Mouse (Mus musculus) ES-E14 (cell line): ENCODE measurements around the gene Rp9. TPM values are rescaled to one million over a fixed set of nuclear protein-coding genes. Genes with fewer than 3 reads are reported as not detected.

Source experiments
- DNase-seq: peaks from one replicate; pipeline ENCODE4 v3.0.0-alpha.2; 2013; ENCODE audit warnings: low read depth, low spot score
- H3K27ac ChIP-seq: 2 replicates; pipeline ENCODE4 v1.5.1; 2012; ENCODE audit warnings: low read depth, mild to moderate bottlenecking, low read length, moderate library complexity, mixed read lengths; ENCODE audit not compliant: poor library complexity, insufficient read depth, severe bottlenecking
- H3K36me3 ChIP-seq: 2 replicates; pipeline ENCODE4 v1.6.1; 2012; ENCODE audit warnings: mild to moderate bottlenecking, low read length, moderate library complexity, mixed read lengths; ENCODE audit not compliant: control insufficient read depth, poor library complexity, insufficient read depth, severe bottlenecking
- H3K4me1 ChIP-seq, 2 experiments: fragments of 150-350 bp in 1 of 2; sonication (generic) in 1 of 2; 2 replicates each; pipeline ENCODE4 v1.6.1; 2012; ENCODE audit warnings: low read length in 2 of 2, mild to moderate bottlenecking in 1 of 2, mixed read lengths in 1 of 2; ENCODE audit not compliant: control insufficient read depth in 2 of 2, insufficient read depth in 2 of 2, poor library complexity in 1 of 2
- H3K4me3 ChIP-seq, 2 experiments: fragments of 150-350 bp in 1 of 2; sonication (generic) in 1 of 2; 2 replicates each; pipeline ENCODE4 v1.5.1; 2012; ENCODE audit warnings: low read length in 2 of 2, low read depth in 1 of 2, mild to moderate bottlenecking in 1 of 2, mixed read lengths in 1 of 2; ENCODE audit not compliant: insufficient read depth in 1 of 2, poor library complexity in 1 of 2, severe bottlenecking in 1 of 2
- H3K9ac ChIP-seq: 2 replicates; pipeline ENCODE4 v1.6.1; 2012; ENCODE audit warnings: low read depth, mild to moderate bottlenecking, low read length, mixed read lengths; ENCODE audit not compliant: poor library complexity, insufficient read depth, severe bottlenecking
- H3K9me3 ChIP-seq: fragments of 150-350 bp; sonication (generic); 2 replicates; pipeline ENCODE4 v1.6.1; 2012; ENCODE audit warnings: low read depth, mild to moderate bottlenecking, low read length; ENCODE audit not compliant: control insufficient read depth, insufficient read depth
- CHD2 ChIP-seq: IDR thresholded peaks from 2 replicates; pipeline ENCODE4 v1.6.1; 2014; ENCODE audit warnings: mild to moderate bottlenecking, low read depth, low read length, inconsistent platforms
- HCFC1 ChIP-seq: IDR thresholded peaks from 2 replicates; pipeline ENCODE4 v1.6.1; 2012; ENCODE audit warnings: low read length, inconsistent platforms, borderline replicate concordance; ENCODE audit not compliant: insufficient read depth
- MAFK ChIP-seq: IDR thresholded peaks from 2 replicates; pipeline ENCODE4 v1.6.1; 2014; ENCODE audit warnings: mild to moderate bottlenecking, low read depth, low read length, inconsistent platforms; ENCODE audit not compliant: insufficient read depth
- ZC3H11A ChIP-seq: IDR thresholded peaks from 2 replicates; pipeline ENCODE4 v1.6.1; 2012; ENCODE audit warnings: low read depth, mild to moderate bottlenecking, inconsistent platforms, low read length, borderline replicate concordance
- ZNF384 ChIP-seq: IDR thresholded peaks from 2 replicates; pipeline ENCODE4 v1.6.1; 2012; ENCODE audit warnings: low read depth, low read length, inconsistent platforms
- in situ Hi-C, 2 experiments: fragments of 600-800 bp; cut with MboI; formaldehyde crosslinking; loops; one replicate each; pipeline ENCODE4 v1.15.1; 2025; ENCODE audit warnings: low sequenced_read_pairs in 2 of 2, inconsistent platforms in 1 of 2; ENCODE audit not compliant: unreplicated experiment in 2 of 2
- total RNA-seq: library from RNA; depleted of rRNA; stranded (reverse); fragments of 300-350 nt; gene quantifications from 2 replicates; pipeline ENCODE4 v1.2.3, GENCODE M21; 2012; rRNA removed

The Rp9 gene
- total RNA-seq, result 30.1 and 32.8 TPM in 2 replicates

DNA sequence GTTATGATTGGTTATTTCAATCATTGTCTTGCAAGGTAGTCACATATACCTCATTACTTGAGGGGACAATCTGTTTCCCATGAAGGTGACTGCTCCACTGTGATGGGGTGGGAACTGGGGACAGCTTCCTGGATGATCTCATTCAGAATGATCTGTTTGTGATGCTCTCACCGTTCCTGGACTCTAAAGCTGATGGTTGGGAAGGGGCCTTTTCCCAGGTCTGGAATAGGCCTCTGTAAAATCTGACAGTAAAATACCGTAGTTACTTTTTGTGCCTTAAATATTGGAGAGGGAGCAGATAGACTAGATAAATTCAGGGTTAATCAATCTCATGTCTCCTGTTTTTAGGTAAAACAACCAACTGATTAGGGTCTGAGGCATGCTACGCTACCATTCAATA lies at the start of gene Rp9:
Gene Rp9 (minus strand): TSS at position 101 of the 400 bp plus-strand sequence.
- H3K9ac ChIP-seq, result no peak within 1 kb of the TSS; the same call in 1 of the 2 replicates

GRCm38 (mm10) chr9:22518394-22519041 lies 49.0 kb upstream of the Rp9 start:
- no peaks in the 10 kb centered on the region for H3K4me1 ChIP-seq
- no peaks in the 10 kb centered on the region for H3K36me3 ChIP-seq
- peak; percentile 55 for DNase-seq
- in situ Hi-C loops, result no loop called here
- H3K4me3 ChIP-seq, result no peak overlapping the region
- TF ChIP-seq ZC3H11A, result 0 out of 2 replicates have a peak, but pooled peaks have one; percentile 3
- no peak for TF ChIP-seq HCFC1
- H3K27ac ChIP-seq, result no peak overlapping the region
- H3K9me3 ChIP-seq, result no peaks in the 10 kb centered on the region
- H3K9ac ChIP-seq, result no peak overlapping the region

More for the DNA sequence above, at the start of gene Rp9:
- H3K4me1 ChIP-seq, result peaks cover 4 to 6% of the 10 kb centered on the region in 2 experiments; a peak in 1 of 4 replicates
- in situ Hi-C loops, result no loop called here
- TF ChIP-seq ZNF384 (no peak), MAFK (no peak)
- peak within 1 kb of the TSS in 1 of 2 experiments; percentile 78; a peak in 2 of 4 replicates for H3K4me3 ChIP-seq
- no peaks in the 10 kb centered on the region for H3K9me3 ChIP-seq
- no peak within 1 kb of the TSS for H3K27ac ChIP-seq
- no peaks in the 10 kb centered on the region; the same call in 1 of the 2 replicates for H3K36me3 ChIP-seq
- DNase-seq, result no peak

DNA sequence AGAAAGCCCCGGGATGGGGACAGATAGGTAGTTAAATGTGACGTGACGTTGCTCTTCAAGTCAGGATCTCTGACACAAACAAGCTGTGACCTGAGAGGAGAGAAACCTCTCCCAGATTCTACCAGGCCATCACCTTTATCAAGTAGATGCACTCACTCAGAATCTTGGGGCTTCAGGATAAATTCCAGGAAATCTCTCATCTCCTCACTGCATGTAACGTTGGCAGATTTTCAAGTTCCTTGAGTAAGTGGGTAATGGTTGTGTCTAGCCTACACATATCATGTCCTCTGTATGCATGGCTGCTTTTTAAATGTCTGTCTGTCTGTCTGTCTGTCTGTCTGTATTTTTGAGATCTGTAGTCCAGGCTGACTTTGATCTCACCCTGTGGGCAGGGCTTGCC lies 45.5 kb upstream of the Rp9 start:
- no peak for DNase-seq
- no peak overlapping the region for H3K4me3 ChIP-seq
- no peak for TF ChIP-seq MAFK
- TF ChIP-seq CHD2, result no peak
- TF ChIP-seq HCFC1, result no peak
- no peak for TF ChIP-seq ZC3H11A
- no peak for TF ChIP-seq ZNF384
- H3K27ac ChIP-seq, result no peak overlapping the region
- H3K4me1 ChIP-seq, result no peaks in the 10 kb centered on the region
- H3K9ac ChIP-seq, result no peak overlapping the region
- no peaks in the 10 kb centered on the region for H3K36me3 ChIP-seq
- in situ Hi-C loops, result no loop called here
- no peaks in the 10 kb centered on the region for H3K9me3 ChIP-seq

DNA sequence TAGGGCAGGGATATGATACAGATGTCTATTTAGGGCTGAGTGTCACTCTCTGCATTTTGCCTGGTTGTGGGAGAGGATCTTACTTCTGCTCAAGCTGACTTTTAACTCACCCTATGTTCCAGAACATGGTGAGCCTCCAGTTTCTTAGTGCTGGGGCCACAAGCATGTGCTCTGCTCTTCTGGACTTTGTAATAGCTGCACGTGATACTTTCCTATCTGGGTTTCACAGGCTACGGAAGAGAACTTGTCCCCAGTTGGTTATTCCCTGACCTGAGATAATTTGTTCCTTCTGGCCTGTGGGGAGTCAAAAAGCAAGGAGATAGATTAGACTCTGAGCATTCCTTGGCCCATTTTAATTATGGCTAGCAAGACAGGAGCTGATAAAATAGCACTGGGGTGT lies 36.0 kb upstream of the Rp9 start:
- DNase-seq, result no peak
- TF ChIP-seq ZNF384 (no peak), CHD2 (no peak), HCFC1 (no peak), ZC3H11A (no peak), MAFK (no peak)
- Histone ChIP-seq H3K36me3 (no peaks in the 10 kb centered on the region), H3K27ac (no peak overlapping the region), H3K9ac (no peak overlapping the region), H3K4me3 (no peak overlapping the region), H3K4me1 (0 out of 4 replicates have a peak, but pooled peaks cover 0 to 1% of the 10 kb centered on the region in 2 experiments), H3K9me3 (no peaks in the 10 kb centered on the region)
- in situ Hi-C loops, result no loop called here

GRCm38 (mm10) chr9:22503581-22503980 lies 34.0 kb upstream of the Rp9 start:
- Histone ChIP-seq H3K36me3 (0 out of 2 replicates have a peak, but pooled peaks cover 2% of the 10 kb centered on the region), H3K9me3 (no peaks in the 10 kb centered on the region), H3K27ac (no peak overlapping the region), H3K4me1 (no peaks in the 10 kb centered on the region), H3K9ac (no peak overlapping the region), H3K4me3 (no peak overlapping the region)
- in situ Hi-C loops, result no loop called here
- no peak for DNase-seq
- TF ChIP-seq CHD2, result no peak
- TF ChIP-seq ZC3H11A, result no peak
- no peak for TF ChIP-seq ZNF384
- no peak for TF ChIP-seq HCFC1
- no peak for TF ChIP-seq MAFK
